Mouse (Mus musculus): ENCODE results near the gene Vps37d. TPM values are rescaled to one million over a fixed set of nuclear protein-coding genes. Genes with fewer than 3 reads are reported as not detected.

Vps37d gene
- polyA plus RNA-seq, 1 experiment: 0.78 TPM

DNA sequence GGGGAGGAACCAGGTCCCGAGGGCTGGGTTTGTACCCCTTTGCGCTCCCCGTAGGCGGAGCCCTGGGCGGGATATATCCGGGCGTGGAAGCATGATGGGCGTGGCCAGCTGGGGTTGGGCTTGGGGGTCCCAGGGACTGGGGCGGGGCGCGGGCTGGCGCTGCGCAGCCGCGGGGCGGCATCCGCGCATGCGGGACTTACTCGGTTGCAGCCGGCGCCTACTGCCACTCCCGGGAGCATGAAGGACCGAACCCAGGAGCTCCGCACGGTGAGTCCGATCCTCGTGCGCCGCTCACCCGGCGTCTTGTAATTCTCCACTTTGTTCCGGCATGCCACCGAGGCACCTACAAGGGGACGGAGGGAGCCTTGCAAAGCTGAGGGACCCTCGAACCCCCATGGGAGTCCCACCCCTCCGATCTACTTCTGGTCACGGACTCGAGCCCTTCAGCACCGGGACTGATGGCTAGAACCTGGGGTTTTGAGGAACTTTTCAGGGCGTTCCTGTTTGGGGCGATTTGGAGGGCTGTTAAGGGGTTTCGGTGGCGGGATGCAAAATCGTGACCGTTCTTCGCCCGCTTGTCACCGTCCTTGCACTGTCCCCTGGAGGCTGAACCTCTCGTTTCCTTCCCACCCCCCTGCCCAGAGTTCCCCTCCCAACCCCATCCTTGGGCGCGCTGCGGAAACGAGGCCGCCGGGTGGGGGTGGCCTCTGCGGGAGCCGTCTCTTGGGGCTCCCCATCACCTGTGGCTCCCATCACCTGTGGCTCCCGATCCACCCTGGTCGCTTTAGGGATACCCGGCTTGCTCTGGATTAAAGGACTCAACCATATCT lies 54.5 kb downstream of the Vps37d start, which contains the start of gene Stx1a:
Stx1a (plus strand) TSS at position 139 of the 830 bp plus-strand sequence.
- WGBS: 1% methylated on average over 55 of the region's 61 CpGs

More for the DNA sequence above, 54.5 kb downstream of the Vps37d start, which contains the start of gene Stx1a:
- no peaks in the 10 kb centered on the region for H3K36me3 ChIP-seq (ENCODE audit: control insufficient read depth, insufficient read depth, low read length)
- TF ChIP-seq POLR2A (IDR thresholded peaks at IDR 0.05; ENCODE audit: low read depth, low read length): no peak
- no peak for TF ChIP-seq CTCF (IDR thresholded peaks at IDR 0.05; ENCODE audit: extremely low read depth, insufficient read depth, insufficient read length, insufficient replicate concordance)
- H3K27ac ChIP-seq (ENCODE audit: insufficient read depth, low read length): no peak within 1 kb of the TSS
- H3K27me3 ChIP-seq (ENCODE audit: control insufficient read depth, insufficient read depth, low read length): peaks cover 2% of the 10 kb centered on the region; the same call in 1 of the 2 replicates
- H3K4me1 ChIP-seq (ENCODE audit: control insufficient read depth, insufficient read depth, insufficient read length): peaks cover 11% of the 10 kb centered on the region; the same call in 1 of the 2 replicates
- peak in 1 of 2 experiments; percentile 72 for DNase-seq (ENCODE audit: low read depth in 1 of 2, low spot score in 2 of 2)
- H3K4me3 ChIP-seq (ENCODE audit: extremely low read depth, insufficient read depth, insufficient read length): peak within 1 kb of the TSS; percentile 59

Other genes with a start within 250 kb of the Vps37d start
- gene Tmem270, start 171.5 kb downstream of the Vps37d start, polyA plus RNA-seq (2012; rRNA removed): 0.14 TPM in 1 of 2 replicates, not detected in the other
- gene Cldn13, start 162.7 kb downstream of the Vps37d start, polyA plus RNA-seq (2012; rRNA removed): 32.3 and 35.1 TPM in 2 replicates
- 9.8 and 11.3 TPM in 2 replicates for gene Mettl27, start 145.9 kb downstream of the Vps37d start, polyA plus RNA-seq (2012; rRNA removed)
- 0.38 and 0.44 TPM in 2 replicates for gene Cldn4, start 131.3 kb downstream of the Vps37d start, polyA plus RNA-seq (2012; rRNA removed)
- gene Cldn3, start 92.1 kb downstream of the Vps37d start, polyA plus RNA-seq (2012; rRNA removed): 3.1 and 5.0 TPM in 2 replicates
- 43.6 and 53.7 TPM in 2 replicates for gene Abhd11, start 69.1 kb downstream of the Vps37d start, polyA plus RNA-seq (2012; rRNA removed)
- 8.5 and 9.0 TPM in 2 replicates for gene Stx1a, start 54.8 kb downstream of the Vps37d start, polyA plus RNA-seq (2012; rRNA removed)
- gene Dnajc30, start 14.1 kb downstream of the Vps37d start, polyA plus RNA-seq (2012; rRNA removed): 15.5 and 23.5 TPM in 2 replicates
- 47.5 and 67.3 TPM in 2 replicates for gene Bud23, start 13.3 kb downstream of the Vps37d start, polyA plus RNA-seq (2012; rRNA removed)
- gene Mlxipl, start 11.6 kb upstream of the Vps37d start, polyA plus RNA-seq (2012; rRNA removed): 0.70 and 1.2 TPM in 2 replicates
- 6.1 and 7.2 TPM in 2 replicates for gene Tbl2, start 71.4 kb upstream of the Vps37d start, polyA plus RNA-seq (2012; rRNA removed)
- 34.3 and 37.3 TPM in 2 replicates for gene Bcl7b, start 90.0 kb upstream of the Vps37d start, polyA plus RNA-seq (2012; rRNA removed)
- gene Baz1b, start 109.0 kb upstream of the Vps37d start, polyA plus RNA-seq (2012; rRNA removed): 21.9 and 22.6 TPM in 2 replicates
- 0.55 and 0.67 TPM in 2 replicates for gene Fzd9, start 173.0 kb upstream of the Vps37d start, polyA plus RNA-seq (2012; rRNA removed)